Mouse (Mus musculus) heart, adult 8-10 months (tissue): ENCODE measurements at regions not wholly inside any gene's neighbourhood (a gene's known extent, or its start where the extent isn't known, plus 50 kb on each side); places are given as distances from the start of the nearest gene placed in this dataset.

Source experiments
- DNase-seq: peaks from one replicate; pipeline ENCODE4 v3.0.0; 2022; ENCODE audit warnings: low spot score

DNA sequence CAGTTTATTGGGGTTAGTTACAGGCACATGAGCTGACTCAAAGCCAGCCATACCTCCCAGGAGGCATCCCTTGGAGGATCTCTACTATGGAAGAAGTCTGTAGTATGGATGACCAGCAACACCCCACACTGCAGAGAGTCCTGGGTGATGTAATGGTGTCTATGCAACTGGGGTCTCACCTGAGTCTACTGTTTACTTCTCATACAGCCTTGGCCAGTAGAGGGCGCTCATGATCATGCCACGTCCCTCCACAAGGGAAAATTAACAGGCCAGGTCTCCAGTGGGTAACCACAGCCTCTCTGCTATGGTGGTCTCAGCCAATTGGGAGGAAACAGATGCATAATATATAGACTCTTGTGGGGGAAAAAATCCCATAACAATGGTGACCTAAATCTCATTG is 111.7 kb downstream of the Cdh26 start:
- DNase-seq, result peak; percentile 5

DNA sequence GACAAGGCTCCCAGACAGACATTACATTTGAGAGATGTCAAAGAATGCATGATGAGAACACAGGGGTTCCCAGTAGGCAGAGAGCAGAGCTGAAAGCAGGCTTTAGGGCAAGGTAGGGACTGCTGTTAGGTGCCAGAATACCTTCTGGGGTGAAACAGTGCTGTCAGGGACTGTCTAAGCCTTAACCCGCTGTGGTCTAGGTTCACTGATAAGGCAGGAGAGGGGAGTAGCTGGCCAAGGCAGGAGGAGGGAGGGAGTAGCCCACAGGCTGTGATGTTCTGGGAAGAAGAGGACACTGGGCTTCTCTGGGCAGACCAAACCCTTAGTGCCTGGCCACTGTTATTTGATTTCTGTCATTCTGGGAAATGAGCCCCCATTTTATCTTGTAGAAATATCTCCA is 114.1 kb downstream of the Cdh26 start:
- no peak for DNase-seq

DNA sequence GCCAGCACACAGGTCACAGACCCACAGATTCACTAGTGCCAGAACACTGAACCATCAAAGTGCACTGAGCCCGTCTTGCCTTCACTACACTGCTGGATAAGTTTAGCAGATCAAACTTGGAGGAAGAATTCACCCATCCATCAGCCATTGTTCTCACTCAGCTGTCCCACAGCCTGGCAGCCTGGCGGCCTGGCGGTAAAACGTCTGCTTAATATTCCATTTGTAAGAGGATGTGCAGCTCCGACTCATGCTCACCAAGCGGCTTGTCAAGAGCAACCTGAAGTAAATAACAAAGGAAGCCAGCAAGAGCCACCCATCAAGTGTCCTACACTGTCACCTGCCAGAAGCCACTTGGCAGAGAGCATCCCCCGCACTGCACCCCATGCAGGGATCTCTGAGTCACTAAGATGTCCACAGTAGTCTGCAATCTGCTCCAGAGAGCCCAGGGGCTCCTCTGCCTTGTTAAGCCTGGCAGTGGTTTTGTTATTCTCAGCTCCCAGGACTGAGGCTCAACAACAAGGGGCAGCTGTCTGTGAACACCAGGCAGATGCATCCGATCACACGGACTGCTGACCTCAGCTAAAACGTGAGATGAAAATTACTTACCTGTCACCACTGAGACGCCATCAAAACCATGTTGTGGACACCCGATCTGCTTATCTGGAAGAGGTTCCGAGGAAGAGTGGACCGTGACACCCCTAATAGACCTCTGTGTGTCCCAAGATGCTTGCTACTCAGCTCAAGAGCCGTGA is 115.4 kb downstream of the Cdh26 start:
- DNase-seq, result no peak

DNA sequence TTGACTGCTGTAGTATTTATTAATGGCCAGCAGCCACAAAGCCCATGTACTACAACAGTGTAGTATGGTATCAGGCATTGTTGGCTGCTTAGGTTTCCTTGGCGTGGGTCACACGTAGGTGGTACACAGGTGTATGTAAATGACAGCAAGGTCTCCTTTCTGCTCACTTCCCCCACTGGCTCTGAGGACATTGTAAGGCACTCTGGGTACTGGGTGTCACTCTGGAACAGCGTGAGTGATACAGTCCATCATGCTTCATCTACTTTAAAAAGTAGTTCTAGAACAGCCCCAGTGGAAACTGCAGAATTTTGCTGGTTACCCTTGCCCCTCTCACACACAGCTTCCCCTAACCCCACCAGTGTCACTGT is 116.0 kb downstream of the Cdh26 start:
- DNase-seq, result no peak

DNA sequence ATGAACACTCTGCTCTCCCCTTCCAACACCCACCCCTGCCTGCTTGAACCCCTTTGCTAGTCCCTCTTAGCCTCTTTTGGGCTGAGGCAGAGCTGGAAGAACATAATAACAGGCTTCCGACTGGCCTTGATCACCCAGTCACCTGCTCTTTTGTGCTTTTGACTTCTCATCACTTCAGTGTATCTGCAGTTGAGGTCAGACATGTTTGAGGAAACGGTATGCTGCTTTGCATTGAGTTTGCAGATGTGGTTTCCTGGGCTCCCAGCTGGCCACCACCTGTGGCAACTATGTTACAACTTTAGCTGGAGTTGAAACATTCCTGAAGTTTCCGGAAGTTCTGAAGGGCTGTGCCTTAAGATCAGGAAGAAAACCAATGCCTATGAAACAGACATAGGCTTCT is 116.6 kb downstream of the Cdh26 start:
- DNase-seq, result no peak

DNA sequence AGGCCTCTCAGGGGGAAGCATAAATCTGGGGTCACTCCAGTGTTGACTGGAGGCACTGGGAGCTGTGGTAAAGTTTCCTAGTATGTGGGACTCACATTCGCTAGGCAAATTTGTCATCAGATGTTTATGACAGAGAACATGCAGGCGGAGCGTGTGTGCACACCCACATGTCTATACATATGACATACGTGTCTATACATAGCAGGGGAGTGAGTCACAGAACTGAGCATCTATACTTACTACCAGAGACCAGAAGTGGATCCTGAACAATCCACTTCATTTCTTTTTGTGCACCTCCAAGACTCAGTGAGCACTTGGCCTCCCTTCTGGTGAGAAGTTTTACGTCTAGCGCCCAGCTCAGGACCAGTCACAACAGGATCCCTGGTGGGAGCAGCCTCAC is 118.6 kb downstream of the Cdh26 start:
- no peak for DNase-seq

DNA sequence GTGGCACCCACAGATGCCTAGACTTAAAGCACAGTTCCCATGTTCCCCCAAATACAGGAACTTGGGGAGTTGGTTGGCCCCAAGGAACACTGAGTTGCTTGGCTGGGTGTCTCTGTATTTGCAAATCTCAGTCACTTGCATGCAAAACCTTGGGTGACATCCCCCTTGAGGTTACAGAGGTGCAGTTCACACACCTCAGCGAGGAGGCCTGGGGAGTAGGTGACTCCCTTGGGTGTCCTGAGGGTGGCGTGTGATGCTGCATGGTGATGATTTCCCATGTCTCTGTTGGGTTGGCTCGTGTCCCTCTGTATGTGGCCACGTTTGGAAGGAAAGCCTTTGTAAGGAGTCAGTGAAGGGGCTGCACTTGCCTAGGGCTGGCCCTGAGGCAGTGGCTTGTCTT is 123.4 kb downstream of the Cdh26 start:
- no peak for DNase-seq

DNA sequence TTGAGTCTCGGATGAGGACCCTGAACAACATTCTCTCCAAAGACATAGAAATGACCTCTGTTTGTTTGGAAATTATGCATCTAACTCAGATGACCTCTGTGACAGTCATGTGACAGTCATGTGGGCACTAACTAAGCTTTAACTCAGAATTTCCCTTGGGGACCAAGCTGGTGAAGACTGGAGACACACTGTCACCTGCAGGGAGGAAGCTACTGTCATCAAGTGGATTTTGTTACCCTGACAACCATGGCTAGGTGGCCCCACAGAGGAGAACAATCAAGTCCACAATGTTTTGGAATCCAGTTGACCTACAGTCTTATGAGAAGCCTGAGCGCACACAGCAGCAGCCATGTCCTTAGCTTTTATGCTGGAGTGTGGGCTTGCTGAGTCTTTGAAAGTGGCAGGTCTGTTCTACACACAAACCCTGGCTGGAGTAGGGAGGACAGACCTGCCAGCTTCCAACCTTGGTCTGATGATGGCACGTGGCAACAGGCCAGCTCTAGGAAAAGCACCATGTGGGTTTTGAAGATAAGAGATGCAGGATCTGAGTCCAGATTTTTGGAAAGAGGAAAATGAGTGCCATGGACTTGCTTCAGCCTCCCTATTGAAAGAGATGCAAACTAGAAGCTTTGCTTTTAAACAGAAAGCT is 125.5 kb downstream of the Cdh26 start:
- no peak for DNase-seq

DNA sequence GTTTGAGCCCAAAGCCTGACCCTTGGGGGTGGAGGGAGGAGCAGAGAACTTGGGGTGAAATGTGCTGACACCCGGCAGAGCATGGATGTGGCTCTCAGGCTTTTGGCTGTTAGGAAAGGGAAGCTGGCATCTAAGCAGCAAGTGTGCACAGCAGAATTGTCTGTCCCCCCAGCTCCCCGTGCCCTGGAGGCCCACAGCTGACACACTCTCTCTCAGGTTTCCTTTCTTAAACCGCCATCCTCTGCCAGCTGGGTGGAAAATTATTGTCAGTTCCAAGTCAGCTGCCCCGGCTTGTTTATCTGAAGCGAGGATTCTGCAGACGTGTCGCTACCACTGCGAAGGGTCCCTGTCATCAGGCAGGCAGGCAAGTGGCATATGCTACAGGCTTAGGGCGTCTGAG is 127.6 kb downstream of the Cdh26 start:
- DNase-seq, result peak; percentile 34

DNA sequence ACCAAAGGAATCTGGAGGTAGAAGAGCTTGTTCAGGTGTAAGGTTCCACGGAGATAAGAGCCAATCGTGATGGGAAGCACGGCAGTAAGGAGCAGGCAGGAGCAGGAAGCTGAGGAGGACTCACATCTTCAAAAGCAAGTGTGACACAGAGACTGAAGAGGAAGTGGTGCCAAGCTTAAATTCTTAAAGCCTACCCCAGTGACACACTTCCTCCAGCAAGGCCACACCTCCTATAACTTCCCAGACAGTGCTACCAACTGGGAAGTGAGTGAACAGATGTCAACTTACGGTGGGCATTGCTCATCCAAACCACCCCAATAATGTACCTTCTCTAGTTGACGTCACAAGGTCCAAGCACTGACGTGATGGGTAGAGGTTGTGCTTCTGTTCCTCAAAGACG is 133.0 kb downstream of the Cdh26 start:
- DNase-seq, result no peak

DNA sequence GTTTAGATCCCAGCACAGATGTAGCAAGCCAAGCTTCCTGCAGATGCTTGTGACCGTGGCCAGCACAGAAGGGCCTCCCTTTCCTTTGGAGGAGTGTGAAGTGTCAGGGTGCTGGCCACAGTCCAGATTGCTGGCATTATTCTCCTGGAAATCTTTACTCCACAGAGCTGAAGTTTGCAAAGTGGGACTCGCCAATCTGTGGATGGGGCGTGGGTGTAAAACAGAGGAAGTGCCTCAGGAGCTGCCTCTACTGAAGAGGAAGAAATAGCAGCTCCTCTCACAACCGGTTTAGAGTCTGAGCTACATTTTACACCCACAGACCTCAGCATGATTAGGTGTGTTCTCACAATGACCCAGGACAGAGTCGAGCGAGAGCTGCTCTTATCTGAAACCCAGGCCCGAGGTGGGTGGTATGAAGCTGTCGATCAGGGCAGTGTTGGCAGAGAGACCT is 135.1 kb downstream of the Cdh26 start:
- no peak for DNase-seq

DNA sequence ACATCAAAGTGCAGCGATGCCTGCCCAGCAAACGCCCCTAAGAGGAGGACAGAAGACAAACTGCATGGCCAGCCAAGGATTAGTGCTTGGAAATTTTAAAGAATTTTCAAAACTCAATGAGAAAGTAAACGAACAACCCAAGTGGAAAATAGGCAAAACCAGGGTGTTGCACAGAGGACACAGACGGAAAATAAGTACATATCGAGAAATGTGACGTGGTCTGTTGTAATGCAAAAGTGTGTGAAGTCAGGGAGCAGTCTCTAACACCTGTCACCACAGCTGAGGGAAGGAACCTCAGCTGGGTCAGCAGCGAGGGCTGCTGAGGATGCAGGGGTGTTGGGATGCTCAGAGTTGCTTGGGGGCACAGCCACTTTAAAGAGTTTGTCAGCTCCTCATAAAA is 137.2 kb downstream of the Cdh26 start:
- DNase-seq, result no peak

DNA sequence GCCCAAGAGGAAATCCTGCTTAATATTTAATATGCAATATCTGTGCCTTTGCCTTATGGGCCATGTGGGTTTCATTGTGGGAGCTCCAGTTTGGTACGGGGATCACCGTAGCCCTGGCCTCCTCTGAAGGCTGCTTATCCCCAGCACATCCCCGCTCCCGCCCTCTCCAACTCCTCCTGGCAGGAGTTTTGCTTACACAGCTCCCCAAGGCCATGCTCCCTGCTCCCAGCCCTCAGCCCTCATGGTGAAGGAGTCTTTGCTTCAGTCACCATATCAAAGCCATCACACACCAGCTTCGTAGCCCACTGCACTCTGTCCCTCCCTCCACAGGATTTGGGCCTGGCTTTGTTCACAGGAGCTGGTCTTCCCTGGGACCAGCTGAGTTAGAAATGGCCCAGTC is 142.0 kb downstream of the Cdh26 start:
- DNase-seq, result no peak

DNA sequence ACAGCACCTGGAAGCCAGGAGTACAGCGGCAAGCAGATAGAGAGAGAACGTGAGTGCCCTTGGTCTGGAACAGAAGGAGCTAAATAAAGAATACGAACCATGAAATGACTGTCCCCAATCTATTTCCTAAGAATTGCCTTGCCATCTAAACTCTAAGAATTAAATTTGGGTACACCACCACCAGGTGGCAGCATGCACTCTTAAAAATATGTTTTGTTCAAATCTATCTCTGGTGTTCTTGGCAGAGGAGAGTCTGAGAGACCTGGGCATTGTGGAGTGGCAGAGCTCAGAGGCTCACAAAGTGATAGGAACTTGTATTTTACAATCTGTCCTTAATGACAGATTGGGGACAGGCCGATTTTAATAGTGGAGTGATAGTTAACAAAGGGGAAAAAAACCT is 144.5 kb downstream of the Cdh26 start:
- peak; percentile 67 for DNase-seq

DNA sequence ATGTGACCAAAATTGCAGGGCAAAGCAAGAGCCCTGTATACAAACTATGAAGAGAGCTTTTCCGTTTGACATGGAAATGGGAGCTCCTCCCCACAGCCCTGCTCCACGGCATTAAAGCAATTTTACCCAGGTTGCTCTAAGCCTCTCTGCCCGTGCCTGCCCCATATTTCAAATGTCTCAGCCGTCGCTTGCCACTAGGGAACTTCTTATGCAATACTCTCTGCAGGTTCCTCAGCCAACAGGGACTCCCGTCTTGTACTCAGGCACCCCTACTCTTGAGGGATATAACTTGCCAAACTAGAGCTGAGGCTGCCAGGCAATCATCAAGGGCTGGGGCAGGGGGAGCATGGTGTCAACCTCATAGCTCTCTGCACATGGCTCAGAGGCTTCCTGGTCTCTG is 145.1 kb downstream of the Cdh26 start:
- DNase-seq, result no peak

DNA sequence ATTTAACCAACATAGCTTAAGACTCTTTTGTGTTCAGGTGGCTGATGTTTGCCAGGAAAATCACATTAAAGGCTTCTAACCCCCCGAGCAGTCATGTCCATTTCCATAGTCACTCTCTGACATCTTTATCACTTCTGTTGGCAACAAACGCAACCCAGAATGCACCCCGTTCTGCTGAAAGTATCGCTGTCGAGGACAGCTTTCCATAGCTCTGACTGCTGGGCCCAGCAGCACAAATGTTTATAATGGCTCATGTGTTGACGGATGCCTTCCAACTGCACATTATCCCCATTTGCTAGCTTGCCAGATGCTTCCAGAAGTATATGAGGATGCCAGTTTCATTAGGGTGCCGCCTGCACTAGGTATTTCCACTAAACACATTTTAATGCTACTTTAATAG is 145.7 kb downstream of the Cdh26 start:
- no peak for DNase-seq

DNA sequence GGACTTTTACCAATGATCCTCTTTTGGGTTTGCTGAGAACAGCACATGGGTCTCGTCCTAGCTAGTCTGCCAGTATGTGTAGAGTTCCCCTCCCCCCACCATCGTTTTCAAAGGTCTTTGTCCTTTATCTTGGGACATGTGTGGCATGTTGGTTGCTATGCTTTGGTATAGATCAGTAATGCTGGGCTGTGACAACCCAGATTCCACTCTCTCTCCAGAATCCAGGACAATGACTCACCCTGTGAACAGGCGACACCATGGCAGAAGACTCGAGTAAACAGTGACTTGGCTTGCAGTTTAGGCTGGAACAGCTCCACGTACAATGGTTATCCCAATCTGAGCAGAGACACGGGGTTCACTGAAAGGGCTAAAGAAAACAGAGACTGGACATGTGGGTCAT is 149.2 kb downstream of the Cdh26 start:
- no peak for DNase-seq

DNA sequence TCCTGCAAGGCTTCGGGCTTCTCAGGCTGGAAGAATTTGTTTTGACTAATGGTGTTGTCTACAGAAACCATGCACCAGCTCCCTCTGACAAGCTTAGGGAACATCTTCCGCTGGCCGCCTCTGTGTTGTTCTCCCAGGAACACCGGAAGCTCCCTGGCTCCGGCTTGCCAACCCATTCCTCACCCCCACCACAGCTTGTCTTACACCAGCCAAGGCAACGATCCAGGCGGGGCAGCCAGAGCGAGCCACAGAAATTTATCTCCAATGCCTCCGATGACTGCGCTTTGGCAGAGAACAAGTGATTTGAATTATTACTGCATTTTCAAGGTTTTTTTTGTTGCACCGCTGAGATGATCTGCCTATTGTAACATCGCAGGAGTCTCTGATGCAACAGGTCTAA is 151.0 kb downstream of the Cdh26 start:
- DNase-seq, result no peak

DNA sequence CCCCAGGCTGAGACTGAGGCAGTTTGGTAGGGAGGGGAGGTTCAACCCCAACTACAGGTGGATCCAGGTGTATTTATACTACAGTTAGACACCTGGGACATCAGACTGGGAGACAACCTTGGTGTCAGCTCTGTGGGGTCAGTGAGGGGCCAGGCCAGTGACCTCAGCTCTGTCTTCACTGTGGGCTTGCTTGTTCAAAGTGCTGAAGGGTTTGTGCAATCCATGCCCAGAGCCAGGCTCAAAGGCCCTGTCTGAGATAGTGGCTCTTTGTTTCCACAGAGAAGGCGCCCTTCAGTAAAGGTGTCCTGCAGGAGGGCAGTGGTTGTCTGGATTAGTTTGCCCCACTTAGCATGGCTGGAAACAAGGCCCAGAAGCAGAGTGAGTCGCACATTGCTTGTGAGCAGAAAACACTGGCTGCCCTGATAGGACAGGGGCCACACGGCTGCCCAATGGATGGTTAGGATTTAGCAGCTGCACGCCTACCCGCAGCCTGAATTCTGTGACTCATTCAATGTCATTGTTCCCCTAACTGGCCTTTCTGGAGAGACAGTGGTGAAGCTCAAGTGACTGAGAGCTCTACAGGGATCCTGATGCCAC is 154.7 kb downstream of the Cdh26 start:
- DNase-seq, result no peak

DNA sequence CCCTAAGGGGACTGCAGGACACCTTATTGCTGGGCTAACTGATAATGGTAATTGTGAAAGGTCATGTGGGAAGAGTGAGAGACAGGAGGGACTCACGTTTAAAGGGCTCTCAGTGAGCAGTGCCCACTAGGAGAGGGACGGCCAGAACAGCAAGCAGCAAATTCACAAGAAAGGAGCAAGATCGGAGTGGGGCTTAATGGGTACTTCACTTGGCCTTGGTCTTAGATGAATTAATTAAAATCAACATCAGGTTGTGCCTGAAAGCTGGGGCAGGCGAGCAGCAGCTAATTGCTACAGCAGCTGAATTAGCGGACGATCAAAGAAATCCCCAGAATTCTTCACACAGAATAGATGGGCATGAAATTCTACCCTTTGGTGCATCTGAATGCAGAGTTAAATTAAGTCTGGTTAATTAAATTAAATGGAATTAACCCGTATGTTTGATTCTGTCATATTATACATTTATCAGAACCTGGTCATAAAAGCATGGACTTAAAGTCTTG is 156.9 kb downstream of the Cdh26 start:
- no peak for DNase-seq

DNA sequence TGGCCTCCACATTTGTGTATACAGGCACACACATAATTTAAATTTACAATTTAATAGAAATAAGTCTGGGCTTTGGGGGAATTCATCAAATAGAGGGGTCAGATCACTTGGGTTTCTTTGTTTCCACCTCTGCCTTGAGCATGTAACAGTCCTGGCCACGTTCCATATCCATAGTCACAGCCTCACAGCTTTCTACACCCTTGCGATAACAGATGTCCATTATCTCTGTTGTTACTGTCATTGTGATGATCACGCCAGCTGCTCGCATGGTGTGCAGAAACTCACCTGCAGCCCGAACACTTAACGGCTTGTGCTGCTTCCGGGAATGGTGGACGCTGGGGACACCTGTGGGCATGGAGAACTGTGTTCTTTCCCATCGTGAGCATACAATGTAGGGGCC is 163.4 kb downstream of the Cdh26 start:
- DNase-seq, result no peak

DNA sequence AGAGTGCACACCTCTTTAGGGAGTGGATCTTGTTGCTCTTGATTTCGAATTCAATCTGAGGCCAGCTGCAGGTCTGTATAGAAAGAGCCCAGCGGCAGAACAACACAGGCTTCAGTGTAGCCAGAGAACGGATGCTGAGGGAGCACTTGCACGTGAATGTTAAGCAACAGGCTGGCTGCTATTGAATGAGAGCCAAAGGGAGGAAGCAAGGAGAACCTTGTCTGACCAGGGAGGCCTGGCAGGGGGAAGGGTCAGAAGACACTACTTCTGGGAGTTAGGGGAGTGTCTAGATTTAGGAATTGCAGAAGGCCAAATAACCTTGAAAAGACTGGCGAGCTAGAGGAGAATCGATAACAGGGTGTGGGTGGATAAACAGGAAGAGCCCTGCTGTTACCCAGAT is 163.8 kb downstream of the Cdh26 start:
- no peak for DNase-seq
